Mouse (Mus musculus) A20 (cell line): ENCODE measurements around the gene Gm7982.
"Not testable (repeated sequence)": the region's sequence is repeated elsewhere in the genome, so short reads cannot be mapped to it uniquely, and the experiment has no call there.

ENCODE experiments used
- DNase-seq: peaks from one replicate; pipeline ENCODE4 v3.0.0-alpha.2; 2011; ENCODE audit warnings: low read depth, low spot score

Gene Gm7982

DNA sequence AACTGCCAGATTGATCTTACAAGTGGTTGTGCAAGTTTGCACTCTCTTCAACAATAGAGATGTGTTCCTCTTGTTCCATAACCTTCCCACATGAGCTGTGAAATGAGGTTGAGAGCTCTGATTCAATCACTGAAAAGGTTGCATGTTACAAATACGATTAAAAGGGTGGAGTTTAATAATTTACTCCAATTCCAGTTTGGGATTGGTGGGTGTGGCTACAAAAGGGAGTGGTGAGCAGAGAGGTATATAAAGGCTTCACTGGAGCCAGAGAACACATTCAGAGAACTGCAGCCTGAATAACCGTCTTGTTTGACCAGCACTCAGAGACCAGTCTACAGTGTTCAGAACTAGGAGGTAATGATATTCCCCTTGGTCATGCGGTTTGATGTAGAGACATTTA is at the start of gene Gm7982:
Gene Gm7982, plus strand, starts transcription at position 301 of the 400 bp plus-strand sequence.
- not testable (repeated sequence) for DNase-seq

- not testable (repeated sequence) for DNase-seq
Measured at GRCm38 (mm10) chr5:95736073-95736472, 5.7 kb upstream of the Gm7982 start, which contains the start of gene Gm7978. TSS of gene Gm7978 (minus strand) at chr5:95736173.

DNA sequence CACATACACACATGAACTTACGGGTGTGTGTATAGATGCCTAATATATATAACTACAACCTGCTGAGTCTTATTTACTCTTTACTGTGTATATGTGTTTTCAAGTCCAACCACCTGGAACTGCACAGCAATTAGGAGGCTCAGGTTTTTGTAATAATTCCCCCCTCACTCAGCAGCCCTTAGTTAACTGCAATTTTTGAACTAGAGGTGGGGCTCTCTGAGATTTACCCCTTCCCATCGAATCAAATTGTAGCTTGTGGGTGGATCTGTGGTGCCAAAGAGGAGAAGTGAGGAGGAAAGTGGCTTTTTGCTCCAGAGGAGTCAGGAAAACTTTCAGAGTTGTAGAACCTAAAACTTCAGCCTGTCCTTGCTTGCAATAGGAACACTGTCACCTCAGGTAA is 33.9 kb downstream of the Gm7982 start, which contains the start of gene E330014E10Rik:
Gene E330014E10Rik, plus strand, starts transcription at position 301 of the 400 bp plus-strand sequence.
- DNase-seq, result not testable (repeated sequence)
